Mouse (Mus musculus): Measurements from ENCODE around the gene Pa2g4. TPM values are rescaled to one million over a fixed set of nuclear protein-coding genes. Genes with fewer than 3 reads are reported as not detected.
"Not testable (repeated sequence)": the region's sequence is repeated elsewhere in the genome, so short reads cannot be mapped to it uniquely, and the experiment has no call there.

The Pa2g4 gene
- polyA plus RNA-seq, 1 experiment from 2014 or later, result 129 TPM

- DNase-seq (ENCODE audit: low spot score); H3K4me1 ChIP-seq (replicated peaks; ENCODE audit: control insufficient read depth, insufficient read depth, low read length); H3K9ac ChIP-seq; H3K27ac ChIP-seq; ATAC-seq (ENCODE audit: low FRiP score); H3K4me3 ChIP-seq (replicated peaks; ENCODE audit: low read length); H3K9me3 ChIP-seq (ENCODE audit: control insufficient read depth, low read length); H3K4me2 ChIP-seq (replicated peaks); H3K27me3 ChIP-seq (ENCODE audit: control insufficient read depth, insufficient read depth, low read length): not testable (repeated sequence)
- 100% methylated on average over 1 of the region's 1 CpGs for WGBS
- peaks cover 37% of the 10 kb centered on the region for H3K36me3 ChIP-seq (replicated peaks; ENCODE audit: control insufficient read depth, insufficient read depth)
Measured at GRCm38 (mm10) chr10:128555567-128555966, 10.2 kb downstream of the Pa2g4 start.

- not testable (repeated sequence) for H3K9me3 ChIP-seq (ENCODE audit: control insufficient read depth, low read length); ATAC-seq (ENCODE audit: low FRiP score); H3K4me3 ChIP-seq (replicated peaks; ENCODE audit: low read length); H3K27me3 ChIP-seq (ENCODE audit: control insufficient read depth, insufficient read depth, low read length); H3K4me2 ChIP-seq (replicated peaks); H3K36me3 ChIP-seq (replicated peaks; ENCODE audit: control insufficient read depth, insufficient read depth); H3K9ac ChIP-seq; DNase-seq (ENCODE audit: low spot score)
- peaks cover 11% of the 10 kb centered on the region for H3K4me1 ChIP-seq (replicated peaks; ENCODE audit: control insufficient read depth, insufficient read depth, low read length)
- peak overlapping the region; percentile 79; the same call in 1 of the 2 replicates for H3K27ac ChIP-seq
- 93% methylated on average over 11 of the region's 11 CpGs for WGBS
Measured at GRCm38 (mm10) chr10:128550144-128550823, 15.5 kb downstream of the Pa2g4 start.

GRCm38 (mm10) chr10:128549682-128550057 lies 16.1 kb downstream of the Pa2g4 start:
- H3K9me3 ChIP-seq (ENCODE audit: control insufficient read depth, low read length); H3K27me3 ChIP-seq (ENCODE audit: control insufficient read depth, insufficient read depth, low read length); H3K9ac ChIP-seq; H3K36me3 ChIP-seq (replicated peaks; ENCODE audit: control insufficient read depth, insufficient read depth); ATAC-seq (ENCODE audit: low FRiP score); DNase-seq (ENCODE audit: low spot score): not testable (repeated sequence)
- H3K4me2 ChIP-seq (replicated peaks), result peak overlapping the region; percentile 82
- H3K4me1 ChIP-seq (replicated peaks; ENCODE audit: control insufficient read depth, insufficient read depth, low read length), result peaks cover 11% of the 10 kb centered on the region
- 68% methylated on average over 6 of the region's 6 CpGs for WGBS
- 0 out of 2 replicates have a peak overlapping the region, but pooled peaks have one; percentile 82 for H3K4me3 ChIP-seq (replicated peaks; ENCODE audit: low read length)
- peak overlapping the region; percentile 79 for H3K27ac ChIP-seq

- peak; percentile 95 for DNase-seq (ENCODE audit: low spot score)
- H3K36me3 ChIP-seq (replicated peaks; ENCODE audit: control insufficient read depth, insufficient read depth), result peaks cover 14% of the 10 kb centered on the region
- peak within 1 kb of the TSS; percentile 98 for H3K27ac ChIP-seq
- peak; percentile 90 for ATAC-seq (ENCODE audit: low FRiP score)
- H3K9me3 ChIP-seq (ENCODE audit: control insufficient read depth, low read length), result no peaks in the 10 kb centered on the region
- peaks cover 11% of the 10 kb centered on the region for H3K4me1 ChIP-seq (replicated peaks; ENCODE audit: control insufficient read depth, insufficient read depth, low read length)
- H3K4me3 ChIP-seq (replicated peaks; ENCODE audit: low read length), result peak within 1 kb of the TSS; percentile 82
- under 1% methylated on average over 31 of the region's 31 CpGs for WGBS
- H3K4me2 ChIP-seq (replicated peaks), result peak within 1 kb of the TSS; percentile 82
- peak within 1 kb of the TSS; percentile 94 for H3K9ac ChIP-seq
- no peaks in the 10 kb centered on the region for H3K27me3 ChIP-seq (ENCODE audit: control insufficient read depth, insufficient read depth, low read length)
Measured at GRCm38 (mm10) chr10:128548947-128549681, 16.7 kb downstream of the Pa2g4 start, which contains the start of gene Rpl41. Rpl41 (minus strand) TSS chr10:128549305.

- ATAC-seq (ENCODE audit: low FRiP score); DNase-seq (ENCODE audit: low spot score); H3K27me3 ChIP-seq (ENCODE audit: control insufficient read depth, insufficient read depth, low read length); H3K9me3 ChIP-seq (ENCODE audit: control insufficient read depth, low read length): not testable (repeated sequence)
- Histone ChIP-seq H3K27ac (peak overlapping the region; percentile 98), H3K4me1 (replicated peaks; ENCODE audit: control insufficient read depth, insufficient read depth, low read length) (peaks cover 15% of the 10 kb centered on the region), H3K36me3 (replicated peaks; ENCODE audit: control insufficient read depth, insufficient read depth) (peaks cover 23% of the 10 kb centered on the region), H3K4me3 (replicated peaks; ENCODE audit: low read length) (peak overlapping the region; percentile 82), H3K4me2 (replicated peaks) (peak overlapping the region; percentile 82), H3K9ac (peak overlapping the region; percentile 94)
- WGBS, result under 1% methylated on average over 27 of the region's 30 CpGs
Measured at GRCm38 (mm10) chr10:128548051-128548791, 17.6 kb downstream of the Pa2g4 start.

- 0% methylated on average over 42 of the region's 50 CpGs for WGBS
- DNase-seq (ENCODE audit: low spot score) (peak; percentile 96), ATAC-seq (ENCODE audit: low FRiP score) (peak; percentile 91)
- H3K4me2 ChIP-seq (replicated peaks), result peak within 1 kb of the TSS; percentile 82
- H3K9me3 ChIP-seq (ENCODE audit: control insufficient read depth, low read length), result no peaks in the 10 kb centered on the region
- H3K27me3 ChIP-seq (ENCODE audit: control insufficient read depth, insufficient read depth, low read length), result no peaks in the 10 kb centered on the region
- H3K36me3 ChIP-seq (replicated peaks; ENCODE audit: control insufficient read depth, insufficient read depth), result peaks cover 30% of the 10 kb centered on the region
- peak within 1 kb of the TSS; percentile 82 for H3K4me3 ChIP-seq (replicated peaks; ENCODE audit: low read length)
- peak within 1 kb of the TSS; percentile 98 for H3K27ac ChIP-seq
- H3K9ac ChIP-seq, result peak within 1 kb of the TSS; percentile 94
- peaks cover 17% of the 10 kb centered on the region for H3K4me1 ChIP-seq (replicated peaks; ENCODE audit: control insufficient read depth, insufficient read depth, low read length)
Measured at GRCm38 (mm10) chr10:128547361-128548032, 18.3 kb downstream of the Pa2g4 start, which contains the start of gene Zc3h10. Zc3h10 (minus strand) TSS chr10:128547774.

- Histone ChIP-seq H3K36me3 (replicated peaks; ENCODE audit: control insufficient read depth, insufficient read depth) (peaks cover 37% of the 10 kb centered on the region), H3K4me3 (replicated peaks; ENCODE audit: low read length) (peak overlapping the region; percentile 82), H3K4me2 (replicated peaks) (peak overlapping the region; percentile 82), H3K9me3 (ENCODE audit: control insufficient read depth, low read length) (no peaks in the 10 kb centered on the region), H3K27me3 (ENCODE audit: control insufficient read depth, insufficient read depth, low read length) (no peaks in the 10 kb centered on the region), H3K27ac (peak overlapping the region; percentile 98), H3K4me1 (replicated peaks; ENCODE audit: control insufficient read depth, insufficient read depth, low read length) (peaks cover 17% of the 10 kb centered on the region), H3K9ac (peak overlapping the region; percentile 94)
- WGBS, result 30% methylated on average over 7 of the region's 7 CpGs
- no peak for DNase-seq (ENCODE audit: low spot score)
- no peak for ATAC-seq (ENCODE audit: low FRiP score)
Measured at GRCm38 (mm10) chr10:128546787-128547186, 19.0 kb downstream of the Pa2g4 start.

GRCm38 (mm10) chr10:128546361-128546760 lies 19.4 kb downstream of the Pa2g4 start:
- DNase-seq (ENCODE audit: low spot score), result peak; percentile 69
- Histone ChIP-seq H3K27ac (no peak overlapping the region), H3K9ac (peak overlapping the region; percentile 94; the same call in 1 of the 2 replicates), H3K9me3 (ENCODE audit: control insufficient read depth, low read length) (no peaks in the 10 kb centered on the region), H3K4me3 (replicated peaks; ENCODE audit: low read length) (peak overlapping the region; percentile 82), H3K4me2 (replicated peaks) (peak overlapping the region; percentile 82), H3K27me3 (ENCODE audit: control insufficient read depth, insufficient read depth, low read length) (no peaks in the 10 kb centered on the region), H3K4me1 (replicated peaks; ENCODE audit: control insufficient read depth, insufficient read depth, low read length) (peaks cover 17% of the 10 kb centered on the region), H3K36me3 (replicated peaks; ENCODE audit: control insufficient read depth, insufficient read depth) (peaks cover 39% of the 10 kb centered on the region)
- ATAC-seq (ENCODE audit: low FRiP score), result no peak
- WGBS, result 17% methylated on average over 4 of the region's 4 CpGs

All from hindbrain, embryonic 14.5 days (tissue).